Mouse (Mus musculus) bone marrow macrophage, adult 2 months (primary cell): Measurements from ENCODE around the gene Hoxd3. TPM values are rescaled to one million over a fixed set of nuclear protein-coding genes. Genes with fewer than 3 reads are reported as not detected.

Experiments
- H3K27ac ChIP-seq: 2 replicates; pipeline ENCODE4 v1.5.1; 2012; ENCODE audit warnings: low read depth, low read length; ENCODE audit not compliant: insufficient read depth
- H3K4me1 ChIP-seq: 2 replicates; pipeline ENCODE4 v1.6.1; 2012; ENCODE audit warnings: low read length; ENCODE audit not compliant: control insufficient read depth, insufficient read depth
- H3K4me3 ChIP-seq: 2 replicates; pipeline ENCODE4 v1.5.1; 2012; ENCODE audit warnings: mild to moderate bottlenecking, low read length, moderate library complexity; ENCODE audit not compliant: insufficient read depth
- CTCF ChIP-seq: IDR thresholded peaks from 2 replicates; pipeline ENCODE4 v1.5.1; 2012; ENCODE audit warnings: low read depth, mild to moderate bottlenecking, low read length, moderate library complexity
- POLR2A ChIP-seq: IDR thresholded peaks from 2 replicates; pipeline ENCODE4 v1.6.1; 2012; ENCODE audit warnings: mild to moderate bottlenecking, low read depth, low read length, borderline replicate concordance
- polyA plus RNA-seq: library from polyadenylated mRNA; stranded (reverse); fragments of >200 nt; gene quantifications from 2 replicates; pipeline ENCODE4 v1.2.4, GENCODE M21; 2012; ENCODE audit not compliant: missing spikeins, insufficient read depth, insufficient read length

Hoxd3 gene
- polyA plus RNA-seq, 1 experiment = not detected

DNA sequence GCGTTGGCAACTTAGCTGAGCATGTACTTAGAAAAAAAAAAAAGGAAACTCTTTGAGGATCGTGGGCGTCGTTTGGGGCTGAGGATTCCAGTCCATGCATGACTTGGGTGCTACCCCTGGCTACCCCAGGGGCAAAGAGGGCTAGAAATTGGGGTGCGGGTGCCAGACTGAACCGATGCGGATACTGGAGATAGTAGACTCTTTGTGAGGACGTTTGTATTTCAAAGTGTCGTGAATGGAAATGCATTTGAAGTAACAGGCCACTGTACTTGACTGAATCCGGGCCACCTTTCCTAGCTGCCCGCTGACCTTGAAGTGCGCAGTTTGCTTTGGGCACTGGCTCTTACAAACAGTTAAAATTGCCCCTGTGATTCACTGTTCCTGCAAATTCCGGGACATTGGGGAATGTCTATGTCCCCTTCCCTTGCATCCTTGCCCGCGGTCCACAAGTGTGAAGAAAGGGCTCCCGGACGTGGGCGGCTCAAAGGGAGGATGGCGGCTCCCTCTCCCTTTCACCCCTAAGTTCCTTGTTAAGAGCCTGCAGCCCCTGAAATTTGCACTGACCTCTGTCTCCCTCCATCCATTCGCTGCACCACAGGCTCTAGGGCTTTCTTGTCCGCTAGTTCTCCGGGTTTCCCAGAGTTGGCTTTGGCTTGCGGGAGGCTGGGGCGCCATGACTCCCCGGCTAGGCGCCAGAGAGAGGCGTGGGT, 24.6 kb upstream of the Hoxd3 start:
- H3K4me1 ChIP-seq = no peaks in the 10 kb centered on the region
- TF ChIP-seq POLR2A = no peak
- no peak for TF ChIP-seq CTCF
- H3K27ac ChIP-seq = no peak overlapping the region
- H3K4me3 ChIP-seq = no peak overlapping the region

DNA sequence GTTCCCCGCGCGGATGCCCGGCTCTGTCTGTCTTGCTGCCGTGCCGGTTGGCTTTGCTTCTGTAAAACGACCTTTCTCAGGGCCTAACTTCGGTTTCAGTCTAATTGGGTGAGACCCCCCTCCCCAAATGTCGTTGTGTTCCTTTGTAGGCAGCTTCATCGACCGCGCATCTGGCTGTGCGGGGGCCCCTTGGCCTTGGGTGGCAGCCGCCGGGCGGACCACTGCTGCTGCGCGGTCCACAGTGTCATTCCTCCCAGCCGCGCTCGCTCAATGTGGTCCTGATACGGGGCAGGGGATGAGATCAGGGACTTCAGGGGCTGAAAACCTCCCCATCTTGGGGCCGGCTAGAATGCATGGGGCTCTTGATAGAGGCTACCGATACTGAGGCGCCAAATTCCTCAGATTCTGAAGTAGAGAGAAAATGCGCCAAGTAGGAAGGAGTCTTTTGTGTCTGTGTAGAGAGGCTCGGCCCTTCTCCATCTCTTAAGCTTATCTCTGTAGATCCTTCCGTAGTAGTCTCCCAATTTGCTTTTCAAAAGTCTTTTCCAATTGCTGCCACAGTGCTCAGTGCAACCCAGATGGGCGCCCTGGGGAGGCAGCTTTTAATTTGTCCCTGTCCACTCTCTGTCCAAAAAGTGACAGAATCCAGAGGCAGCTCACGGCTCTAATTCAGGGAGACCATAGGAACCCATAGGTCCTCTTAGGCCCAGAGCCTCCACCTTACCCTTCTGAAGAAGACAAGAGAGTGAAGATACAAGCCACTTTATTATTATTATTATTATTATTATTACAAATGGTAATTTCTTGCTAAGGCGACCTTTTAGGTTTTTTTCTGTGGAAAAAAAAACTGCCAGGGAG, 23.8 kb upstream of the Hoxd3 start:
- Histone ChIP-seq H3K27ac (no peak overlapping the region), H3K4me3 (no peak overlapping the region), H3K4me1 (no peaks in the 10 kb centered on the region)
- TF ChIP-seq POLR2A (no peak), CTCF (no peak)

DNA sequence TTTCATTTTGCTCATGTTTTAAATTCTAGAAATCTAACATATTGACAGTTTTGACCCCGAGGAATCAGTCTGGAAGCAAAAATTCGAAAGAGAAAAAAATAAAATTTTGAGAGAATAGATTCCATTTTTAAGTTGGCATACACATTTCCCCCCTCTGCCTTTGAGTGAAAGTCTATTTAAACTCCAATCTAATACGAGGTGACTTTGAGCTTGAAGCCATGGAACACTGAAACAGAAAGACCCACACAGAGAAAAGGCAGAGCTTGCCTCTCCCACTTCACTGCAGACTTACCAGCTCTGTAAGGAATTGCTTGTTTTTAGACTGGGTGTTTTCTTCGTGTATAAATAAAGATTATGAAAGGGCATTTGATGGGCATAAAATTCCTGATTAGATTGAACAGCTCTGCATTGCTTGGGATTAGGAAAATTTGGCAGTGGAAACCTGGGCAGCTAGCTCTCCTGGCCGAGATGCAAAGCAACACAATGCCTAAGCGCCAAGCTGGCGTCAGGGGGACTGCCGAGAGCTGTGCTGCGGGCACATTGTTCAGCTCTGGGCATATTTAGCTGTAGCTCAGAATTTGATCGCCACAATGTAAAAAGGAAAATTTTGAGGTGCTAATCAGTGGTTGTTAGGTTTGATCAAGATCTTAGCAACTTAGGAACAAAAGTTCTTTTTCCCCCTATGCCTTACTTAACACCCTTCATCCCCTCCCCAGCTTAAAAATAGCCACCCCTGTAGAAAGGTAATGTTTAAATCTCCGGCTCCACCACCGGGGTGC, 22.7 kb upstream of the Hoxd3 start:
- TF ChIP-seq CTCF = no peak
- TF ChIP-seq POLR2A = no peak
- Histone ChIP-seq H3K4me1 (no peaks in the 10 kb centered on the region), H3K4me3 (no peak overlapping the region)

DNA sequence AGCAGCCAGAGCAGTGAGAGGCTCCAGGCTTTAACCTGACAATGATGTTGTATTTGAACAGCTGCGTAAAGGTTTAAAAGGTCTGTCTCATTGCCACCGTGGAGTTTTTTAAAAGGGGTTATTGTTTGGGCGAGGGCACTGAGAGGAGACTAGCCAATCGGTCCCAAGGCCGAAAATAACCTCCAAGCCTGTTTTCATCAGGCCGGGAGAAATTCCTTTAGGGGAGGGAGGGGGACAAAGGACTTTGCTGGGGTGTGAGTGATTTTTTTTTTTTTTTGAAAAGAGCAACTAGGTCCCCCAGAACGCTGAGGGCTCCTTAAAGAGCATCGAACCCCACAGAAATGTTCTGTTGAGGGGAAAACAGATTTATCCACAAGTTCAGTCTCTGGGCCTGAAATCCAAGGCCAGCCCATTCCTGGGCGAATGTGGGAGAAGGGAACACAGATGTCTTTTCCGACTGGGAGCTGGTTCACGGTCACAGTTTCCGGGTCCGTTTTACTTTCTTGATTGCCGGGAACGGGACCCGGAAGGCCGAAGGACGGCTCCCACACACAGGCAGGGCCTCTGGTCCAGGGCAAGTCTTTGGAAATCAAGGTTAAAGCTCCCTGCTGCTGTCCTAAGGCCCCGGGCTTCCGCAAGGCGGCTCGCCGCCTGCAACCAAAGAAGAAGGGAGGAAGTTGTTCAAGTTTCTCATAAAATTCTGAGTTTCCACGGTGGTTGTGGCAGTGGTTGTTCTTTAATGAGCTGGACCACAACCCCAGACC, 22.0 kb upstream of the Hoxd3 start:
- Histone ChIP-seq H3K27ac (no peak overlapping the region), H3K4me3 (no peak overlapping the region), H3K4me1 (no peaks in the 10 kb centered on the region)
- no peak for TF ChIP-seq CTCF
- TF ChIP-seq POLR2A = no peak

More for the DNA sequence above, 22.7 kb upstream of the Hoxd3 start:
- no peak overlapping the region for H3K27ac ChIP-seq

DNA sequence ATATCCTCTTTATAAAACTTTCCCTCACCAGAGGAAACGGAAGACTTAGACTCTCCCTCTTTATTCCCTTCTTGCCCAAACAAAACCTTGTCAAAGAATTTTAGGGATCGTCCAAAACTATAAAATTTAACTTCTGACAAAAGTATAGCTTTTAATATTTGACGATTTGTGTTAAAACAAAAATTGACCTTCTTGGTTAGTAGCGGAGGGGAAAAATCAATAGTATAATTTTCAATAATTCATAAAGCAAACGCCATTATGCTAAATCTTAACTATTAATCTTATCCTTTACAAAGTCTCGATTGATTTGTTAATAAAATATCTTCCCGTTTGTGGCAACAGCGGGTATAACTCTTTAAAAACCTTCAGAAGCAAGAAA, 21.4 kb upstream of the Hoxd3 start:
- no peaks in the 10 kb centered on the region for H3K4me1 ChIP-seq
- no peak overlapping the region for H3K27ac ChIP-seq
- TF ChIP-seq CTCF = no peak
- TF ChIP-seq POLR2A = no peak
- no peak overlapping the region for H3K4me3 ChIP-seq

DNA sequence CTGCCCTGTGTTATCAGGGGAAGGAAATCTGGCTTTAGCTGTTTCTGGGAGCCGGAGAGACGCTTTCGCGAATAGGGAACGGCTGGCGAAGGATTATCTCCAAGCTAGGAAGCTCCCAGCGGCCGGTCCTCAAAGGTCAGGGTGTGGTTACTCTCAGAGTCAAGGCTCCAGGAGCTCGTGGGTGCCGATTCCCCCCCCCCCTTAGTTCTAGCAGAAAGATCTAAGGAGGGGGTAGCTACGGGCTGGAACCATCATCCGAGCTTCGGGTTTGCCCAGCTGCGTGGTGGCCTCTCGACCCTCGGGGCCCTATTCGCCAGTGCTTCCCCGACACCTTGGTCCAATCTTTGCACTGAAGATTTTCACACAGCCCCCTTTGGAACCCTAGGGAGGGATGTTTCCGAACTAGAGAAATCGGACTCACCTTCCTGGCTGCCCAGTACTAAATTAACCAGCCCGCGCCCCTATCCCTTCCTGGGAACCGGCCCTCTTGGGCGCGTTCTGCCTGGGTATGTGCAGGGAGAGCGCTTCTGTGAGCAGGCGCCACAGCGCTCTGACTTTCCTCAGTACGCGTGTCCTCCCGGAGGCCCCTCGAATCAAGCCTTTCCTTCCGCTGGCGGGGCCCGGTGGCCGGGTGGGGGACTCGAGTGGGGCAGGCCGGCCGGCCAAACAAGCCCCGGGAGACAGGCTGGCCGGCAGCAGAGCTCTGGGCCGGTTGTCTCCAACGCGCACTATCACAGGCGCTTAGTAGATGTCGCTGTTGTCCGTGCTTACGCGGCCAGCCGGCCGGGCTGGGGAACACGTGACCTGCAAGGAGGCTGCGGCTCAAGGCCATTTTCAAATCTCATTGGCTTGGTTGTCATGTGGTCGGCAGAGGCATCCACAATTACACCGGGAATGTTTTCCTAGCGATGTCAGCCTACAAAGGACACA, 20.4 kb upstream of the Hoxd3 start, which contains the start of gene Hoxd10:
Gene Hoxd10, plus strand, starts transcription at position 903 of the 930 bp plus-strand sequence.
- H3K4me3 ChIP-seq = no peak within 1 kb of the TSS

DNA sequence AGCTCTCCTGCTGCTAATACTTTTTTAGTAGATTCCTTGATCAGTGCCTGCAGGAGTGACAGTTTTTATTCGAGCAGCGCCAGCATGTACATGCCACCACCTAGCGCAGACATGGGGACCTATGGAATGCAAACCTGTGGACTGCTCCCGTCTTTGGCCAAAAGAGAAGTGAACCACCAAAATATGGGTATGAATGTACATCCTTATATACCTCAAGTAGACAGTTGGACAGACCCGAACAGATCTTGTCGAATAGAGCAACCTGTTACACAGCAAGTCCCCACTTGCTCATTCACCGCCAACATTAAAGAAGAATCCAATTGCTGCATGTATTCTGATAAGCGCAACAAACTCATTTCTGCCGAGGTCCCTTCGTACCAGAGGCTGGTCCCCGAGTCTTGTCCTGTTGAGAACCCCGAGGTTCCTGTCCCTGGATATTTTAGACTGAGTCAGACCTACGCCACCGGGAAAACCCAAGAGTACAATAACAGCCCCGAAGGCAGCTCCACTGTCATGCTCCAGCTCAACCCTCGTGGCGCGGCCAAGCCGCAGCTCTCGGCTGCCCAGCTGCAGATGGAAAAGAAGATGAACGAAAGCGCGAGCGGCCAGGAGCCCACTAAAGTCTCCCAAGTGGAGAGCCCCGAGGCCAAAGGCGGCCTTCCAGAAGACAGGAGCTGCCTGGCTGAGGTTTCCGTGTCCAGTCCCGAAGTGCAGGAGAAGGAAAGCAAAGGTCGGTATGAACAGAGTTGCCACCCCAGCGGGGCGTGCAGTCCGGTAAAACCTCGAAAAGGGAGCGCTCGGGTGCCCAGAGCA, 19.5 kb upstream of the Hoxd3 start:
- no peaks in the 10 kb centered on the region for H3K4me1 ChIP-seq
- H3K4me3 ChIP-seq = no peak overlapping the region
- no peak overlapping the region for H3K27ac ChIP-seq
- TF ChIP-seq CTCF = no peak

More for the DNA sequence above, 20.4 kb upstream of the Hoxd3 start, which contains the start of gene Hoxd10:
- no peaks in the 10 kb centered on the region for H3K4me1 ChIP-seq
- TF ChIP-seq POLR2A (no peak), CTCF (no peak)
- no peak within 1 kb of the TSS for H3K27ac ChIP-seq
